Mouse (Mus musculus): Measurements from ENCODE around the gene Gm10563.
"Not testable (repeated sequence)": the region's sequence is repeated elsewhere in the genome, so short reads cannot be mapped to it uniquely, and the experiment has no call there.

The Gm10563 gene

DNA sequence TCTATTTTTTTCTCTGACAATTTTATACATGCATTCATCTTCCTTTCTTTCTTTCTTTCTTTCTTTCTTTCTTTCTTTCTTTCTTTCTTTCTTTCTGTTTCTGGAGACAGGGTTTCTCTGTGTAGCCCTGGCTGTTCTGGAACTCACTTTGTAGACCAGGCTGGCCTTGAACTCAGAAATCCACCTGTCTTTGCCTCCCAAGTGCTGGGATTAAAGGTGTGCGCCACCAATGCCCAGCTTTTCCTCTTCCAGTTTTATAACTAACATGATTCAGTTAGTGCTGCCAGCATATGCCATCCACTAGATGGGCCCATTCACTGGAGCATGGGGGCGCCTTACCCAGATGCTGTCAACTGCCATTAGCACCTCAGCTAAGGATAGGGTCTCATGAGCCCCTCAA lies at the start of gene Gm10563:
TSS of gene Gm10563 (minus strand) at position 101 of the 400 bp plus-strand sequence.
- DNase-seq (ENCODE audit: low read depth in 2 of 2, low spot score in 2 of 2): not testable (repeated sequence)

DNA sequence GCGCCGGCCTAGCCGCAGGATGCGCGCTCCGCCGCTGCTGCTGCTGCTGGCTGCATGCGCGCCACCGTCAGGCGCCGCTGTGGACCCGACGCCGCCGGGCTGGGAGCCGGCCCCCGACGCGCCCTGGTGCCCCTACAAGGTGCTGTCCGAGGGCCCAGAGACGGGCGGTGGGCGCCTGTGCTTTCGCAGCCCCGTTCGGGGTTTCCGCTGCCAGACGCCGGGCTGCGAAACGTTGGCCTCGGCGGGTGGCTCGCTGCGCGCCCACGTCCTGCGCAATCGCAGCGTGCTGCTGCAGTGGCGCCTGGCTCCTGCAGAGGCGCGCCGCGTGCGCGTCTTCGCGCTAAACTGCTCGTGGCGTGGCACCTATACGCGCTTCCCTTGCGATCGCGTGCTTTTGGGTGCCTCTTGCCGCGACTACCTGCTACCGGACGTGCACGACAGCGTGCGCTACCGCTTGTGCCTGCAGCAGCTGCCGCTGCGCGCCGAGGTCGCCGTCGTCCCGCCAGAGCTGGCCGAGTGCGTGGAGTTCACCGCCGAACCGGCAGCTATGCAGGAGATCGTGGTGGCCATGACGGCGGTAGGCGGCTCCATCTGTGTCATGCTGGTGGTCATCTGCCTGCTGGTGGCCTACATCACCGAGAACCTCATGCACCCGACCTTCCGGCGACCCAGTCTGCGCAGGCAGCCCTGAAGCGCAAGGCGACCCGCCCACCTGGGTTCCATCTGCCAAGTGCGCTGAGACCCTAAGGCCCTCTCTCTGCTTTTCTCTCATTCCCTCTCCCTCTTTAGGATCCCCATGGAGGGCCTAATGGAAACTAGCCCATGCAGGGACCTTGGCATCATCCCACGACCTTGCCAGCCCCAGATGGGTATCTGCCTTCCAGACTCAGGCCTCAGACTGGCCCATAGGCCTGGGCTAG lies 49.5 kb upstream of the Gm10563 start:
- peak; percentile 71 to 77 for DNase-seq (ENCODE audit: low read depth in 2 of 2, low spot score in 2 of 2)

DNA sequence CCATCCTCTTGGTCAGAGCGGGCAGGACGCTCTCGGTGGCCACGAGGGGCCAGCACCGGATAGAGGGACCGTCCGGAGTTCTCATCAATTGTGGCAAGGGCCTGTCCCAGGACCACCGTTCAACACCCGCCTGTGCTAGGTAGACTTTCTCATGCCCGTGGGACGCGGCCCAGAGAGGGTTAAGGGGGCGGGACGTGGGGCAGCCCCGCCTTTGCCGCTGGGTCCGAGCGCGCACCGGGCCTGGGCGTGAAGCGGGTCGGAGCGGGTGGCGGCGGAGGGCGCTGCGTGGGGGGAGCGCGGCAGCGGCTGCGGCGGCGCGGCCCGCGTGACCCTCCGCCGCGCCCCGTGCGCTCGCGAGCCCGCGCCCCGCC lies 48.9 kb upstream of the Gm10563 start, which contains the start of gene Fndc10:
TSS of gene Fndc10 (plus strand) at position 232 of the 371 bp plus-strand sequence.
- DNase-seq (ENCODE audit: low read depth in 2 of 2, low spot score in 2 of 2): peak; percentile 25 to 42

GRCm38 (mm10) chr4:155692421-155692820 lies 47.2 kb upstream of the Gm10563 start:
- DNase-seq (ENCODE audit: low read depth in 2 of 2, low spot score in 2 of 2): peak in 1 of 2 experiments; percentile 32

- DNase-seq (ENCODE audit: low read depth in 2 of 2, low spot score in 2 of 2): no peak
Measured at GRCm38 (mm10) chr4:155690571-155691375, 45.6 kb upstream of the Gm10563 start.

DNA sequence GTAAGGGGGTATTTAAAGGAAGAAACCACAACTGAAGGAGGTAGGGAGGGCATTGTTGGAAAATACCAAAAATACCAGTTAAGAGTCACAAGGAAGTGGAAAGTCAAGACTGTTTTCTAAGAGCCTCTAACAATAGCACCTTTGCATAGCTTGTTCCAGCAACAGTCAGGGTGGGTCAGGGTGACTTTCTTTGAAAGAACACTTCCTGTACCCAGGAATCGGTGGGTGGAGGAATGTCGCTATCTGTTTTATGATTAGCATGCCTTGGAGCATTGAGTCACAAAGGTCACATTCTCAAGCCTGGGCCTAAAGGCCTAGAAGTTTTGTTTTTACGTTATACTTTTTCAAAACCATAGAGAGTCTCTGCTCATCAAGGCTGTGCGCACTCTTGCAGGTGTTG lies 42.6 kb upstream of the Gm10563 start:
- DNase-seq (ENCODE audit: low read depth in 2 of 2, low spot score in 2 of 2): not testable (repeated sequence)

GRCm38 (mm10) chr4:155683670-155684277 lies 38.6 kb upstream of the Gm10563 start:
- DNase-seq (ENCODE audit: low read depth in 2 of 2, low spot score in 2 of 2): not testable (repeated sequence)

DNA sequence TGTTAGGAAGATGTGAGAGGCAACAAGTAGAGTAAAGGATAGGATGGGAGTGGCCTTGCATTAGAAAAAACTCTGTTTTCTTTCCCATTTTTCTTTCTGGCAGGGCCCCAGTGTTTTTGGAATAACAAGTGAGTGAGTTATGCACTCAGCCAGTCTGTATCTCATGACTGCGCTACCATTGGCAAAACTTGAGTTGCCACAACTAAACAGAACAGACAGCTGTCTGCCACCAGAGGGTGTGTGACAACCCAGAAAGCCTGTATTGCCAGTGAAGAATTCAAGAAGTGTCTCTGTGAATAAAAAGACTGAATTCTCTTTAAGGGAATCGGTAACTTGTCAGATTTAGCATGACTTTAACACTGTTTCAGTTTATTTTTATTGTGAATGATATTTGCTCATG lies 30.8 kb upstream of the Gm10563 start:
- DNase-seq (ENCODE audit: low read depth in 2 of 2, low spot score in 2 of 2): no peak

DNA sequence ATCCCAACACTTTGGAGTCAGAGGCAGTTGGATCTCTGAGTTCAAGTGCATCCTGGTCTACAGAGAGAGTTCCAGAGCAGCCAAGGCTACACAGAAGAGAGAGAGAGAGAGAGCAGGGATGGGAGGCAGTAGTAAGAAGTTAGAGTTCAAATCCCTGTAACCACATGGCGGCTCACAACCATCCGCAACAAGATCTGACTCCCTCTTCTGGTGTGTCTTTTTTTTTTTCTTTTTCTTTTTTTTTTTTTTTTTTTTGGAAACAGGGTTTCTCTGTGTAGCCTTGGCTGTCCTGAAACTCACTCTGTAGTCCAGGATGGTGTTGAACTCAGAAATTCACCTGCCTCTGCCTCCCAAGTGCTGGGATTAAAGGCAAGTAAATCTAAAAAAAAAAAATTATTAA lies 26.9 kb upstream of the Gm10563 start:
- DNase-seq (ENCODE audit: low read depth in 2 of 2, low spot score in 2 of 2): no peak

- DNase-seq (ENCODE audit: low read depth in 2 of 2, low spot score in 2 of 2): not testable (repeated sequence)
Measured at GRCm38 (mm10) chr4:155670236-155670635, 25.0 kb upstream of the Gm10563 start.

- no peak for DNase-seq (ENCODE audit: low read depth in 2 of 2, low spot score in 2 of 2)
Measured at GRCm38 (mm10) chr4:155669598-155670075, 24.4 kb upstream of the Gm10563 start.

GRCm38 (mm10) chr4:155668689-155669597 lies 23.7 kb upstream of the Gm10563 start, which contains the start of gene Mib2:
TSS of gene Mib2 (minus strand) at chr4:155669198.
- DNase-seq (ENCODE audit: low read depth in 2 of 2, low spot score in 2 of 2): peak; percentile 94 to 97

- DNase-seq (ENCODE audit: low read depth in 2 of 2, low spot score in 2 of 2): no peak
Measured at GRCm38 (mm10) chr4:155666903-155667302, 21.7 kb upstream of the Gm10563 start.

DNA sequence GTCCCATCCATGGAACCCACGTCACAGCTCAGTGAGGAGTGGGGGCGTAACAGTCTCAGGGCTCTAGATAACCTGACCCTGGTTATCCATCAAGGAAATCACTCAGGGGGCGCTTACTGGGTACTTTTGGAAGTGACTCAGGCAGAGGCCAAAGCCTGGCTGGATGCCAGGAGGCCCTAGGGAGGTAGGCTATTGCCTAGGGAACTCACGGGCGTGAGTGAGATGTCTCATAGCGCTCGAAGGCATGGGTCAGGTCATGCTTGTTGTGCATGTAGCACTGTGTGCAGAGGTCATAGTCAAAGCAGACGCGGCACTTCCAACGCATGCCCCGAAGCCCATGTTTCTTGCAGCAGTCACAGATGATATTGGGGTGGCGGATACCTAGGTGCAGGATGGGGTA lies 15.4 kb upstream of the Gm10563 start:
- DNase-seq (ENCODE audit: low read depth in 2 of 2, low spot score in 2 of 2): no peak

DNA sequence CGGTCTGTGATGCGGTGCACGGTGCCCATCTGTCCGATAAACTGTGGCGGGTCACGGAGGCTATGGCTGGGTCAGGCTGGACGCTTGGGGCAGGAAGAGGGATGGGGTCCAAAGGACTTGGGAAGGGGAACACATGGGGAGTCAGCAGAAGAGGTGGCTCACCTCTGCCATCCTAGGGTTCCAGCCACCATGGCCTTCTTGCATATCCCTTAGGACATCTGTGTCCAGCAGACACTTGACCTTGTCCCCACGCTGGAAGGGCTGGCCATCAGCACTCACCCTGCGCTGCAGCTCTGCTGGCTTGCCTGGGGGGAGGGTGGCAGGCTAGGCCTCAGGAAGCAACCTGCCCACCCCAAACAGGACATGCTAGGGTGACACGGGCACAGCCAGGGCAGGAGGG lies 13.8 kb upstream of the Gm10563 start:
- DNase-seq (ENCODE audit: low read depth in 2 of 2, low spot score in 2 of 2): no peak

DNA sequence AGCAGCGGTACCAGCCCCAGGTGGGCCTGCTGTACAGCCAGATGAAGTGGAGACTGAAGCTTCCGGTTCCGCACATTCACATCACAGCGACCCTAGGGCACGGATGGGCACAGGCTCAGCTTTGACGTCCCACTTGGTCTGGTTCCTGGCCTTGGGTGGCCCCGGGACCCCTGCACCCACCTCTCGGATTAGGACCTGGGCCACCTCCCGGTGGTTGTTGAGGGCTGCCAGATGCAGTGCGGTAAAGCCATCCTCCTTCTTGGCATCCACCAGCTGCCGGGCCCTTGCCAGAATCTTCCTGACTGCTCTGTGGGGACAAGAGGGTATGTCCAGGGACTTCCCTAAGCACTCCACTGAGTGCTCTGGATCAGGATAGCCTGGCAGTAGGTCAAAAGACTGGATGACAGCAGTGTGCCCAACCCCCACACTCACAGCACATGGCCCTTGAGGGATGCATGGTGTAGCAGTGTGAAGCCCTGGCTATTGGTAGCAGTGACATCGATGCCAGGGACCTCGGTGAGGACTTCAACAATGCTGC lies 11.1 kb upstream of the Gm10563 start:
- no peak for DNase-seq (ENCODE audit: low read depth in 2 of 2, low spot score in 2 of 2)

DNA sequence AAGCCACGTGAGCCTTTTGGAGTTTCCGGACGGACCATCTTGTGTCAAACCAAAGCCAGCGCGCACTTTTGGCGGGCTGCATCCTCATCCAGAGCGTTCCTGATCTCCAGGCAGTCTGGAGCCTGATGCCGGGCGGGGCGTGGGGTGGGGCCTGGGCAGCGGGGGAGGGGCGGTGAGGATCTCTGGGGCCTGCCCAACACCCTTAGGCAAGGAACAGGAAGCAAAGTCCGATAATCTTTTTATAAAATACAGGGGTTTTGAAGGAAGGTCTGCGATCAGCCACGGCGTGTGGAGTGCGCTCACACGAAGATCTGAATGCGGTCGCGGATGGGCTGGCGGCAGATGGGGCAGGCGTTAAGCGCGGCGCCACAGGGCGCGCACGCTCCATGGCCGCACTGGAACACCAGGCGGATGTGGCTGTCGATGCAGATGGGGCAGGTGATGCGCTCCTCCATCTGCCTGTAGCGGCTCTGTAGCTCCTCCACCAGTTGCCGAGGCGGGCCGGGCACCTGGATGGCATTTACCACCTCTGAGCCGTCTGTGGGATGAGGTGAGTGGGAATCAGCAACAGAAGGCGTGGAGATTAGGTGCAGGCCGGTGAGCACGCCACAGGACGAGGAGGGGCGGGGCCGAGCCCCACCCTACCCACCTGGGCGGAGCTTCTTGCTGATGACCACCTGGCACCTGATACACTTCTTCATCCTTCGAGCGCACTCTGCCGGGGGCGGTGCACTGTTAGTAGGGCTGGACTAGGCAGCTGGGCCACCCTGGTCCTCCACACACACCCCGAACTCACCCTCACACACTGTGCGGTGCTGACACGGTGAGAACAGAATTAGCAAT lies 9.5 kb upstream of the Gm10563 start:
- peak; percentile 45 to 59 for DNase-seq (ENCODE audit: low read depth in 2 of 2, low spot score in 2 of 2)

GRCm38 (mm10) chr4:155654183-155654455 lies 8.9 kb upstream of the Gm10563 start:
- DNase-seq (ENCODE audit: low read depth in 2 of 2, low spot score in 2 of 2): no peak
